Mouse (Mus musculus) lung, postnatal 0 days (tissue): ENCODE data around the gene Zfp787. TPM values are rescaled to one million over a fixed set of nuclear protein-coding genes. Genes with fewer than 3 reads are reported as not detected.

Experiments used
- ATAC-seq: fragments of 200-750 bp; cut with Nextera tagmentation; 2 replicates; pipeline ENCODE4 v1.8.0; 2017; ENCODE audit warnings: moderate library complexity
- DNase-seq: peaks from one replicate; pipeline ENCODE4 v3.0.0-alpha.2; 2016; ENCODE audit warnings: low spot score
- H3K27ac ChIP-seq: fragments of 300-500 bp; sonication (generic); 2 replicates; pipeline ENCODE4 v1.5.1; 2014; ENCODE audit warnings: antibody characterized with exemption, mild to moderate bottlenecking, low read length, mixed read lengths
- H3K27me3 ChIP-seq: fragments of 300-500 bp; sonication (generic); replicated peaks from 2 replicates; pipeline ENCODE4 v1.6.1; 2014; ENCODE audit warnings: low read length, mixed read lengths; ENCODE audit not compliant: insufficient read depth
- H3K36me3 ChIP-seq: fragments of 300-500 bp; sonication (generic); 2 replicates; pipeline ENCODE4 v1.6.1; 2014; ENCODE audit warnings: low read length, mixed read lengths; ENCODE audit not compliant: insufficient read depth
- H3K4me1 ChIP-seq: fragments of 300-500 bp; sonication (generic); 2 replicates; pipeline ENCODE4 v1.6.1; 2014; ENCODE audit warnings: antibody characterized with exemption, low read depth, low read length, mixed read lengths; ENCODE audit not compliant: insufficient read depth
- H3K4me2 ChIP-seq: fragments of 300-500 bp; sonication (generic); replicated peaks from 2 replicates; pipeline ENCODE4 v1.6.1; 2014; ENCODE audit warnings: low read depth, mild to moderate bottlenecking, low read length, moderate library complexity, mixed read lengths
- H3K4me3 ChIP-seq: fragments of 300-500 bp; sonication (generic); 2 replicates; pipeline ENCODE4 v1.5.1; 2014; ENCODE audit warnings: low read depth, low read length
- H3K9ac ChIP-seq: fragments of 300-500 bp; sonication (generic); replicated peaks from 2 replicates; pipeline ENCODE4 v1.6.1; 2014; ENCODE audit warnings: low read depth, mild to moderate bottlenecking
- H3K9me3 ChIP-seq: fragments of 300-500 bp; sonication (generic); 2 replicates; pipeline ENCODE4 v1.6.1; 2016; ENCODE audit warnings: low read length, mixed read lengths
- CTCF ChIP-seq: IDR thresholded peaks from 2 replicates; pipeline ENCODE4 v1.5.1; 2016; ENCODE audit warnings: antibody characterized with exemption, mild to moderate bottlenecking
- EP300 ChIP-seq: IDR thresholded peaks from 2 replicates; pipeline ENCODE4 v1.6.1; 2016; ENCODE audit warnings: antibody characterized with exemption, mild to moderate bottlenecking, control low read depth
- WGBS: fragments of 180-500 bp; shearing (Covaris S2); extraction: QIAGEN DNeasy Blood & Tissue Kit; methylation state at CpG from one replicate; pipeline ENCODE4 v1.1.7; 2014; 5-methylcytosine and 5-hydroxymethylcytosine counted together
- polyA plus RNA-seq: library from polyadenylated mRNA; unstranded; fragments of >200 nt; fragmentation: Nextera tagmentation; extraction: Ambion mirVana; gene quantifications from 2 replicates; pipeline ENCODE4 v1.2.1, GENCODE M21; 2015

Zfp787 gene
- polyA plus RNA-seq, 1 experiment from 2014 or later, result 47.4 TPM

- no peak overlapping the region for H3K9ac ChIP-seq
- DNase-seq, result peak; percentile 67
- H3K4me1 ChIP-seq, result no peaks in the 10 kb centered on the region; the same call in 1 of the 2 replicates
- no peaks in the 10 kb centered on the region for H3K27me3 ChIP-seq
- TF ChIP-seq CTCF (no peak), EP300 (peak; percentile 28; the same call in 1 of the 2 replicates)
- H3K9me3 ChIP-seq, result no peaks in the 10 kb centered on the region
- H3K4me2 ChIP-seq, result peak overlapping the region; percentile 84
- no peak for ATAC-seq
- WGBS, result 36% methylated on average over 6 of the region's 6 CpGs
- 0 out of 2 replicates have a peak overlapping the region, but pooled peaks have one; percentile 60 for H3K4me3 ChIP-seq
- peak overlapping the region; percentile 81 for H3K27ac ChIP-seq
- no peaks in the 10 kb centered on the region for H3K36me3 ChIP-seq
Measured at GRCm38 (mm10) chr7:6170871-6171270, 15.1 kb upstream of the Zfp787 start.

- no peaks in the 10 kb centered on the region for H3K36me3 ChIP-seq
- no peak for ATAC-seq
- no peak overlapping the region for H3K4me3 ChIP-seq
- no peaks in the 10 kb centered on the region for H3K27me3 ChIP-seq
- DNase-seq, result no peak
- WGBS, result 58% methylated on average over 9 of the region's 9 CpGs
- no peaks in the 10 kb centered on the region for H3K9me3 ChIP-seq
- no peak for TF ChIP-seq EP300
- TF ChIP-seq CTCF, result no peak
- no peaks in the 10 kb centered on the region; the same call in 1 of the 2 replicates for H3K4me1 ChIP-seq
- H3K9ac ChIP-seq, result no peak overlapping the region
- H3K27ac ChIP-seq, result peak overlapping the region; percentile 54
- H3K4me2 ChIP-seq, result no peak overlapping the region
Measured at GRCm38 (mm10) chr7:6170391-6170790, 14.6 kb upstream of the Zfp787 start.

DNA sequence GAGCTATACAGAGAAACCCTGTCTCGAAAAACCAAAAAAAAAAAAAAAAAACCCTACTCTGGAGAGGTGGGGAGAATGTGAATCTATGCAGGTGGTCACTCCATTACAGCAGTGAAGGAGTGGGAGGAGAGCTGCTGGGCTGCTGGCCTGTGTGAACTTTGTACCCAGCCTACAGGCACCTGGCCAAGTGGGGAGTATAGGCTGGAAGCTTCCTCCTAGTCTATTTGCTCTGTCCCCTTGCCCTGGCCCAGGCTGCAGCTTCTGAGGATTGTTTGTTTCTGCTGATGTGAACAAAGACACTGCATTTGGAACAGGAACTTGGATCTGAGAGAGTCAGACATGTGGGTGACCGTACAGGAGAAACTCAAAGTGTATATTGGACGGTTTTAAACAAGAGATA lies 13.6 kb upstream of the Zfp787 start:
- DNase-seq (no peak), ATAC-seq (no peak)
- 34% methylated on average over 3 of the region's 3 CpGs for WGBS
- Histone ChIP-seq H3K36me3 (no peaks in the 10 kb centered on the region), H3K27me3 (no peaks in the 10 kb centered on the region), H3K4me1 (no peaks in the 10 kb centered on the region; the same call in 1 of the 2 replicates), H3K27ac (no peak overlapping the region), H3K4me3 (no peak overlapping the region), H3K4me2 (no peak overlapping the region), H3K9ac (no peak overlapping the region), H3K9me3 (no peaks in the 10 kb centered on the region)
- no peak for TF ChIP-seq CTCF
- no peak for TF ChIP-seq EP300

DNA sequence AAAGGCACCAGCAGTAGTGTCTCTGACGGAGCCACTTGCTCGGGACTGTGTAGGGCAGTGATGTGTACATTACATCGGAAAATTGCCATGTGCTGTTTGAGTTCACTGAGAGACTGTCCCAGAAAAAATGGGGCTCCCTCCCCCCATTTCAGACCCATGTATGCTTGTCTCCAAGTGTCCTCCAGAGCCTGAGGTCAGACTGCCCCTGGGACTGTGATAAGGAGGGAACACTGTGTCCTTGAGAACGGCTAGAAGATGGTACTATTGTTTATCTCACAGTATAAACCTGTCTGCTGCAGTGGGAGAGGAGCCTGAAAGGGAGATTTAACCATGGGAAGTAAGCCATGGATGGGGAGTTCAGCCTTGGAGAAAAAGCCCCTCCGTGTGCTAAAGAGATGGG lies 8.9 kb upstream of the Zfp787 start:
- ATAC-seq (no peak), DNase-seq (no peak)
- TF ChIP-seq CTCF, result no peak
- TF ChIP-seq EP300, result no peak
- Histone ChIP-seq H3K27me3 (no peaks in the 10 kb centered on the region), H3K9ac (no peak overlapping the region), H3K9me3 (no peaks in the 10 kb centered on the region), H3K4me1 (0 out of 2 replicates have a peak, but pooled peaks cover 4% of the 10 kb centered on the region), H3K36me3 (no peaks in the 10 kb centered on the region), H3K27ac (no peak overlapping the region), H3K4me3 (no peak overlapping the region), H3K4me2 (no peak overlapping the region)
- WGBS, result 46% methylated on average over 5 of the region's 5 CpGs

- 64% methylated on average over 4 of the region's 4 CpGs for WGBS
- no peak for DNase-seq
Measured at GRCm38 (mm10) chr7:6162172-6162571, 6.4 kb upstream of the Zfp787 start.

DNA sequence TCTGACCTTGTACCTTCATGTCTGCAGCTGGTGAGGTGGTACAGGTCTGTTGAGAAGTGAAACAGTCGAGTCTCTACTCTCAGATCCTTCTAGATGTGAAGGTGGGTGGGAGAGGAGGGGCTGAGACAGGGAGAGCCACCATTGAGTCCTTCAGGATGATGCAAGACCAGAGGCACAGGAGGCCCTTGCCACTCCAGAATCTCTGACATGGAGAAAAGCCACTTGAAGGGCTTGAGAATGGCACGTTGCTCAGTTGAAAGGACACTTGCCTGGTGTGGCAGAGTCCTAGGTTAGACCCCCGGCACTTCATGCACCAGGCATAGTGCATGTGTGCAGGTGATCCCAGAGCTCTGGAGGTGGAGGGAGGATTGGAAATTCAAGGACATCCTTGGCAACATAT lies 5.7 kb upstream of the Zfp787 start:
- Histone ChIP-seq H3K27me3 (no peaks in the 10 kb centered on the region), H3K4me3 (no peak overlapping the region), H3K36me3 (no peaks in the 10 kb centered on the region), H3K9me3 (no peaks in the 10 kb centered on the region), H3K4me1 (0 out of 2 replicates have a peak, but pooled peaks cover 4% of the 10 kb centered on the region), H3K4me2 (no peak overlapping the region), H3K9ac (no peak overlapping the region), H3K27ac (no peak overlapping the region)
- ATAC-seq (peak; percentile 78), DNase-seq (peak; percentile 68)
- TF ChIP-seq EP300, result peak; percentile 17; the same call in 1 of the 2 replicates
- no peak for TF ChIP-seq CTCF
- WGBS, result 28% methylated on average over 3 of the region's 3 CpGs

More at GRCm38 (mm10) chr7:6162172-6162571, 6.4 kb upstream of the Zfp787 start:
- H3K27ac ChIP-seq, result no peak overlapping the region
- H3K9me3 ChIP-seq, result no peaks in the 10 kb centered on the region
- 0 out of 2 replicates have a peak, but pooled peaks cover 4% of the 10 kb centered on the region for H3K4me1 ChIP-seq
- no peaks in the 10 kb centered on the region for H3K27me3 ChIP-seq
- no peak overlapping the region for H3K4me3 ChIP-seq
- TF ChIP-seq CTCF (no peak), EP300 (no peak)
- ATAC-seq, result no peak
- H3K36me3 ChIP-seq, result no peaks in the 10 kb centered on the region
- no peak overlapping the region for H3K9ac ChIP-seq
- H3K4me2 ChIP-seq, result no peak overlapping the region

- 56% methylated on average over 3 of the region's 3 CpGs for WGBS
- DNase-seq (no peak), ATAC-seq (no peak)
- Histone ChIP-seq H3K9me3 (no peaks in the 10 kb centered on the region), H3K9ac (no peak overlapping the region), H3K27ac (no peak overlapping the region; the same call in 1 of the 2 replicates), H3K27me3 (no peaks in the 10 kb centered on the region), H3K4me1 (peaks cover 6% of the 10 kb centered on the region), H3K4me3 (no peak overlapping the region), H3K4me2 (no peak overlapping the region), H3K36me3 (no peaks in the 10 kb centered on the region)
- no peak for TF ChIP-seq EP300
- no peak for TF ChIP-seq CTCF
Measured at GRCm38 (mm10) chr7:6159604-6160003, 3.8 kb upstream of the Zfp787 start.
